Mouse (Mus musculus) MEL (cell line): ENCODE results near the gene Ebi3. TPM values are rescaled to one million over a fixed set of nuclear protein-coding genes. Genes with fewer than 3 reads are reported as not detected.

Experiments
- DNase-seq: peaks from one replicate; pipeline ENCODE4 v3.0.0; 2011; ENCODE audit warnings: low read depth, low spot score
- H3K27ac ChIP-seq: 2 replicates; pipeline ENCODE4 v1.5.1; 2012; ENCODE audit warnings: low read depth, mild to moderate bottlenecking, control low read depth, low read length, moderate library complexity; ENCODE audit not compliant: control insufficient read depth
- H3K27me3 ChIP-seq, 2 experiments: fragments of 150-350 bp in 1 of 2; sonication (generic) in 1 of 2; 2 replicates each; pipeline ENCODE4 v1.6.1; 2012; ENCODE audit warnings: low read length in 2 of 2, mild to moderate bottlenecking in 2 of 2, improper control_type of control experiment in 1 of 2, moderate library complexity in 1 of 2; ENCODE audit not compliant: insufficient read depth in 2 of 2, control insufficient read depth in 1 of 2
- H3K36me3 ChIP-seq, 2 experiments: 2 replicates each; pipeline ENCODE4 v1.6.1; 2012 to 2014; ENCODE audit warnings: low read length in 2 of 2, improper control_type of control experiment in 1 of 2, inconsistent platforms in 1 of 2, mild to moderate bottlenecking in 1 of 2; ENCODE audit not compliant: insufficient read depth in 2 of 2, control insufficient read depth in 1 of 2
- H3K4me1 ChIP-seq, 2 experiments: fragments of 150-350 bp in 1 of 2; sonication (generic) in 1 of 2; 2 replicates each; pipeline ENCODE4 v1.6.1; 2012; ENCODE audit warnings: low read length in 2 of 2, improper control_type of control experiment in 1 of 2, mild to moderate bottlenecking in 1 of 2; ENCODE audit not compliant: insufficient read depth in 2 of 2, control insufficient read depth in 1 of 2
- H3K4me3 ChIP-seq, 2 experiments: fragments of 150-350 bp in 1 of 2; sonication (generic) in 1 of 2; 2 replicates each; pipeline ENCODE4 v1.5.1; 2012; ENCODE audit warnings: low read depth in 2 of 2, low read length in 2 of 2, mild to moderate bottlenecking in 2 of 2, moderate library complexity in 2 of 2, control low read depth in 1 of 2, improper control_type of control experiment in 1 of 2; ENCODE audit not compliant: control insufficient read depth in 1 of 2, insufficient read depth in 1 of 2
- H3K79me2 ChIP-seq: 2 replicates; pipeline ENCODE4 v1.6.1; 2012; ENCODE audit warnings: mild to moderate bottlenecking, low read length, moderate library complexity; ENCODE audit not compliant: control insufficient read depth, poor library complexity, insufficient read depth
- H3K9ac ChIP-seq: 2 replicates; pipeline ENCODE4 v1.6.1; 2012; ENCODE audit warnings: low read depth, mild to moderate bottlenecking, control low read depth, low read length, moderate library complexity; ENCODE audit not compliant: control insufficient read depth, poor library complexity, severe bottlenecking
- H3K9me3 ChIP-seq: fragments of 150-350 bp; sonication (generic); replicated peaks from 2 replicates; pipeline ENCODE4 v1.6.1; 2012; ENCODE audit warnings: mild to moderate bottlenecking, low read length, improper control_type of control experiment, moderate library complexity; ENCODE audit not compliant: insufficient read depth
- E2F4 ChIP-seq: IDR thresholded peaks from 2 replicates; pipeline ENCODE4 v1.6.1; 2011; ENCODE audit warnings: low read depth, low read length, improper control_type of control experiment, borderline replicate concordance
- ELF1 ChIP-seq: IDR thresholded peaks from 2 replicates; pipeline ENCODE4 v1.6.1; 2014; ENCODE audit warnings: low read depth, mild to moderate bottlenecking, inconsistent platforms, low read length, improper control_type of control experiment, moderate library complexity
- ETS1 ChIP-seq: IDR thresholded peaks from 2 replicates; pipeline ENCODE4 v1.6.1; 2012; ENCODE audit warnings: low read depth, mild to moderate bottlenecking, inconsistent platforms, low read length, improper control_type of control experiment, moderate library complexity
- HCFC1 ChIP-seq: IDR thresholded peaks from 2 replicates; pipeline ENCODE4 v1.6.1; 2012; ENCODE audit warnings: low read depth, mild to moderate bottlenecking, inconsistent platforms, low read length, improper control_type of control experiment, moderate library complexity
- JUND ChIP-seq: IDR thresholded peaks from 2 replicates; pipeline ENCODE4 v1.6.1; 2011; ENCODE audit warnings: low read depth, mild to moderate bottlenecking, improper control_type of control experiment, low read length
- MAFK ChIP-seq: IDR thresholded peaks from 2 replicates; pipeline ENCODE4 v1.6.1; 2011; ENCODE audit warnings: low read depth, mild to moderate bottlenecking, low read length, improper control_type of control experiment, borderline replicate concordance
- MAX ChIP-seq: IDR thresholded peaks from 2 replicates; pipeline ENCODE4 v1.6.1; 2011; ENCODE audit warnings: low read length, improper control_type of control experiment
- MYC ChIP-seq: IDR thresholded peaks from 2 replicates; pipeline ENCODE4 v1.6.1; 2011; ENCODE audit warnings: low read depth, mild to moderate bottlenecking, low read length, improper control_type of control experiment, moderate library complexity
- NRF1 ChIP-seq: IDR thresholded peaks from 2 replicates; pipeline ENCODE4 v1.6.1; 2014; ENCODE audit warnings: low read depth, mild to moderate bottlenecking, inconsistent platforms, low read length, improper control_type of control experiment, moderate library complexity; ENCODE audit not compliant: poor library complexity, insufficient read depth, severe bottlenecking
- POLR2AphosphoS2 ChIP-seq: IDR thresholded peaks from 2 replicates; pipeline ENCODE4 v1.6.1; 2011; ENCODE audit warnings: low read length, improper control_type of control experiment
- POLR2AphosphoS5 ChIP-seq: IDR thresholded peaks from 2 replicates; pipeline ENCODE4 v1.6.1; 2012; ENCODE audit warnings: low read depth, borderline replicate concordance, mild to moderate bottlenecking, inconsistent platforms, low read length, moderate library complexity, mixed read lengths
- RAD21 ChIP-seq: IDR thresholded peaks from 2 replicates; pipeline ENCODE4 v1.6.1; 2011; ENCODE audit warnings: mild to moderate bottlenecking, low read depth, low read length, improper control_type of control experiment
- SMC3 ChIP-seq: IDR thresholded peaks from 2 replicates; pipeline ENCODE4 v1.6.1; 2011; ENCODE audit warnings: low read depth, low read length, improper control_type of control experiment
- TAL1 ChIP-seq: IDR thresholded peaks from 2 replicates; pipeline ENCODE4 v1.6.1; 2012; ENCODE audit warnings: mild to moderate bottlenecking, inconsistent platforms, low read length, moderate library complexity, mixed read lengths
- TBP ChIP-seq: IDR thresholded peaks from 2 replicates; pipeline ENCODE4 v1.8.0; 2011; ENCODE audit warnings: low read depth, low read length, improper control_type of control experiment
- TCF12 ChIP-seq: IDR thresholded peaks from 2 replicates; pipeline ENCODE4 v1.6.1; 2014; ENCODE audit warnings: low read depth, mild to moderate bottlenecking, inconsistent platforms, low read length, improper control_type of control experiment, moderate library complexity
- UBTF ChIP-seq: IDR thresholded peaks from 2 replicates; pipeline ENCODE4 v1.6.1; 2012; ENCODE audit warnings: low read depth, mild to moderate bottlenecking, inconsistent platforms, low read length, improper control_type of control experiment, moderate library complexity, borderline replicate concordance; ENCODE audit not compliant: insufficient read depth
- USF1 ChIP-seq: IDR thresholded peaks from 2 replicates; pipeline ENCODE4 v1.6.1; 2014; ENCODE audit warnings: low read depth, mild to moderate bottlenecking, inconsistent platforms, low read length, improper control_type of control experiment, moderate library complexity
- USF2 ChIP-seq, 2 experiments: IDR thresholded peaks; 2 replicates each; pipeline ENCODE4 v1.6.1; 2011 to 2012; ENCODE audit warnings: improper control_type of control experiment in 2 of 2, low read length in 2 of 2, borderline replicate concordance in 1 of 2, inconsistent platforms in 1 of 2, low read depth in 1 of 2, mild to moderate bottlenecking in 1 of 2; ENCODE audit not compliant: insufficient read depth in 1 of 2
- ZKSCAN1 ChIP-seq: IDR thresholded peaks from 2 replicates; pipeline ENCODE4 v1.6.1; 2012; ENCODE audit warnings: low read depth, mild to moderate bottlenecking, inconsistent platforms, low read length, improper control_type of control experiment, moderate library complexity
- ZMIZ1 ChIP-seq: IDR thresholded peaks from 2 replicates; pipeline ENCODE4 v1.6.1; 2012; ENCODE audit warnings: low read depth, mild to moderate bottlenecking, inconsistent platforms, low read length, improper control_type of control experiment, moderate library complexity
- ZNF384 ChIP-seq: IDR thresholded peaks from 2 replicates; pipeline ENCODE4 v1.6.1; 2012; ENCODE audit warnings: low read depth, mild to moderate bottlenecking, inconsistent platforms, low read length, improper control_type of control experiment
- polyA plus RNA-seq, 2 experiments: library from polyadenylated mRNA; stranded (reverse) in 1 of 2; unstranded in 1 of 2; fragments of >175 nt in 1 of 2; fragments of >200 nt in 1 of 2; gene quantifications; 2 replicates each; pipeline versions ENCODE4 v1.2.1 to v1.2.4; 2012; ENCODE audit warnings: low replicate concordance in 2 of 2, low read depth in 1 of 2; ENCODE audit not compliant: insufficient read length in 2 of 2, insufficient read depth in 1 of 2, missing spikeins in 1 of 2
- total RNA-seq: library from RNA; depleted of rRNA; stranded (reverse); fragments of 300-350 nt; gene quantifications from 2 replicates; pipeline ENCODE4 v1.2.3, GENCODE M21; 2012

The Ebi3 gene
- total and polyA plus RNA-seq, 3 experiments = 0.15 to 0.86 TPM; not detected in 1

DNA sequence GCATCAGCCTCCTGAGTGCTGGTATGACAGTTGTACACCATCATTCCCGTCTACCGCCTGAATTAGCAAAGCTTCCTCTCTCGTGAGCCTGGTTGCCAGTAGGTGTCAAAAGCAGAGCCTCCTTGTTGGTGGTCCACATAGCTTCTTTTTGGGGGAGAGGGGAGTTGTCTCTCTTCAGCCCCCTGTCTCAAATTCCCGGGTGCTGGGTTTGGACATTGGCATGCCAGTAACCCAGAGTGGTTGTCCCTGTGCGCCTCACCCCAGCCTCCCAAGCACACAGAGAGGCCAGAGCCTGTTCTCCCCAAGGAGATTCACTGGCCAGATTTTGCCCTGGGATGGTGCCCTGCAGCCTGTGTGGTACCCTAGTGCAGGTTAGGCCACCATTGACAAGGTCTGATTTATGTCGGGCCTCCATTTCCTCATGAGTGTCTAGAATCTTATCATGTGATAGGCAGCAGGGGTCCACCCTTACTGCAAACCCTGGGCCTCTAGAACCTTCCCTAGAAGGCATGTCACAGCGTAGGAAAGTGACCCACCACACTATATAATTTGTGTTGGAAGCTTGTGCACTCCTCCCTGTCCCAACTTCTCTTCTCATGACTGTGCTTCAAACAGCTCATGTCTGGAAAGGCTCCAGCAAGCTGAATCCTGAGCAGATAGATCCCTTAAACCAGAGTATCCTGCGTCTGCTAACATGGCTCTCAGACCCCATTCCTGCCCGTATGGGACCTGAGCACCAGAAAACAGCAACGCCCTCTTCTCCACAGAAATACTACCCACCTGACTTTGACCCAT, 7.7 kb downstream of the Ebi3 start:
- Histone ChIP-seq H3K27me3 (no peaks in the 10 kb centered on the region), H3K79me2 (peaks cover 10% of the 10 kb centered on the region), H3K36me3 (peaks cover 0 to 5% of the 10 kb centered on the region in 2 experiments; a peak in 1 of 4 replicates), H3K27ac (no peak overlapping the region), H3K4me3 (peak overlapping the region; percentile 61 to 67), H3K4me1 (peaks cover 6 to 15% of the 10 kb centered on the region in 2 experiments; a peak in 3 of 4 replicates), H3K9me3 (no peaks in the 10 kb centered on the region), H3K9ac (peak overlapping the region; percentile 62)
- no peak for DNase-seq
- TF ChIP-seq ZNF384 = no peak
- TF ChIP-seq USF1 = no peak
- TF ChIP-seq MAFK = no peak
- TF ChIP-seq NRF1 = no peak
- TF ChIP-seq E2F4 = no peak
- no peak for TF ChIP-seq USF2 (IDR thresholded peaks at IDR 0.05; ENCODE audit: borderline replicate concordance in 1 of 2, insufficient read depth in 1 of 2, low read depth in 1 of 2, low read length in 2 of 2)
- TF ChIP-seq MYC = no peak
- TF ChIP-seq ETS1 = no peak
- TF ChIP-seq ZKSCAN1 = no peak
- TF ChIP-seq TCF12 = no peak
- no peak for TF ChIP-seq POLR2AphosphoS5

DNA sequence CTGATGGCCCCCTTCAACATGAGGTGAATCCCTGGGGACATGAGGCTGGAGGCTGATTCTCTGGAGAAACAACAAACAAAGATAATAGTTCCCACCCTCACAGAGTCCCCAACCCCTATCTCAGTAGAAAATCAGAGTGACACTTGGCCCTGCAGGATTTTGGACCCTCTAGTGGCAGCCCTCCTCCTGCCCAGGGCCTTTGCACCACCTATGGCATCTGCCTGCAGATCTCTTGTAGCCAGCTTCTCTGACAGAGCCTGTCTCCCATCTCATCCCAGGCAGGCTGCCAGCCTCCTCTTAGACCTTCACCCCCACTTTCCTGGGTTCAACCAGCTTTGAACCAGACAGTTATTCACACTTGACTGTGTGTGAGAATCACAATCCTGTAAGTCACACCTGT, 8.4 kb downstream of the Ebi3 start:
- TF ChIP-seq HCFC1 (no peak), POLR2AphosphoS2 (no peak), TBP (no peak), SMC3 (no peak), UBTF (no peak), TCF12 (no peak), RAD21 (no peak), MAX (no peak), ELF1 (no peak), TAL1 (no peak), ZMIZ1 (no peak), USF2 (IDR thresholded peaks at IDR 0.05; ENCODE audit: borderline replicate concordance in 1 of 2, insufficient read depth in 1 of 2, low read depth in 1 of 2, low read length in 2 of 2) (no peak), POLR2AphosphoS5 (no peak), ZKSCAN1 (no peak), JUND (no peak)
- TF ChIP-seq, all 39 proteins: peak for 0
- Histone ChIP-seq H3K27ac (no peak overlapping the region), H3K9me3 (no peaks in the 10 kb centered on the region), H3K4me3 (no peak overlapping the region), H3K4me1 (peaks cover 6 to 15% of the 10 kb centered on the region in 2 experiments; a peak in 3 of 4 replicates), H3K36me3 (peaks cover 0 to 5% of the 10 kb centered on the region in 2 experiments; a peak in 1 of 4 replicates), H3K79me2 (peaks cover 10% of the 10 kb centered on the region), H3K9ac (no peak overlapping the region), H3K27me3 (no peaks in the 10 kb centered on the region)
- DNase-seq = no peak
